ENCODE assay signal across 8 mouse cellular contexts in genomic region chr1:178188386-178188785, GRCm38 (mm10). TPM values are rescaled to one million over a fixed set of nuclear protein-coding genes. Genes with fewer than 3 reads are reported as not detected.
DNase-seq lines count a peak whose midpoint lies in the region; ATAC-seq lines count a peak whose summit lies in the region.

No protein-coding gene starts in this region.

- no peak for ATAC-seq in heart, embryonic 15.5 days (replicated peaks; ENCODE audit: insufficient number of reproducible peaks, insufficient read depth, low FRiP score, low read depth)
- ATAC-seq in heart, embryonic 16.5 days (replicated peaks; ENCODE audit: extremely low read depth, insufficient read depth, low FRiP score), result no peak
- no peak for ATAC-seq in limb, embryonic 12.5 days (ENCODE audit: insufficient number of reproducible peaks, insufficient read depth, low FRiP score, low TSS enrichment, low read depth)
- ATAC-seq in midbrain, embryonic 15.5 days (replicated peaks), result no peak

- DNase-seq in heart, postnatal 36 days, result no peak
- peak; percentile 14 for DNase-seq in c-Kit-positive CD71-positive TER-119-positive erythroid progenitor cells, embryonic 14.5 days (ENCODE audit: low spot score)
- no peak for DNase-seq in urinary bladder, postnatal 10 days (ENCODE audit: low spot score)
- DNase-seq in left cerebral cortex, adult 18-20 months (ENCODE audit: low spot score in 2 of 2), result no peak

- no peaks in the 10 kb centered on the region for H3K27me3 ChIP-seq in heart, embryonic 15.5 days
- no peaks in the 10 kb centered on the region for H3K27me3 ChIP-seq in heart, embryonic 16.5 days (ENCODE audit: control insufficient read depth, insufficient read depth, low read length)
- H3K27me3 ChIP-seq in limb, embryonic 12.5 days, result no peaks in the 10 kb centered on the region
- H3K27me3 ChIP-seq in midbrain, embryonic 15.5 days (replicated peaks), result no peaks in the 10 kb centered on the region

- peak overlapping the region; percentile 20; the same call in 1 of the 2 replicates for H3K27ac ChIP-seq in heart, embryonic 15.5 days
- H3K27ac ChIP-seq in heart, embryonic 16.5 days (ENCODE audit: low read length), result no peak overlapping the region
- H3K27ac ChIP-seq in limb, embryonic 12.5 days, result no peak overlapping the region
- no peak overlapping the region for H3K27ac ChIP-seq in midbrain, embryonic 15.5 days

- no peaks in the 10 kb centered on the region for H3K9me3 ChIP-seq in heart, embryonic 15.5 days (replicated peaks)
- H3K9me3 ChIP-seq in heart, embryonic 16.5 days (replicated peaks; ENCODE audit: control insufficient read depth, low read length), result no peaks in the 10 kb centered on the region
- no peaks in the 10 kb centered on the region for H3K9me3 ChIP-seq in limb, embryonic 12.5 days
- H3K9me3 ChIP-seq in midbrain, embryonic 15.5 days, result no peaks in the 10 kb centered on the region

- H3K9ac ChIP-seq in heart, embryonic 15.5 days, result peak overlapping the region; percentile 53
- H3K9ac ChIP-seq in heart, embryonic 16.5 days (ENCODE audit: low read length), result peak overlapping the region; percentile 57
- H3K9ac ChIP-seq in limb, embryonic 12.5 days (replicated peaks), result no peak overlapping the region
- H3K9ac ChIP-seq in midbrain, embryonic 15.5 days, result peak overlapping the region; percentile 28

- intact Hi-C loops in heart, postnatal 36 days (cut with DNase I), result loop anchor here (10.0 kb wide), 1 partner anchor 204 kb away; the partner anchor contains the start of gene Catspere2

- H3K4me2 ChIP-seq in heart, embryonic 15.5 days, result peak overlapping the region; percentile 76
- peak overlapping the region; percentile 72 for H3K4me2 ChIP-seq in heart, embryonic 16.5 days (ENCODE audit: low read depth, low read length)
- peak overlapping the region; percentile 53 for H3K4me2 ChIP-seq in limb, embryonic 12.5 days
- peak overlapping the region; percentile 69 for H3K4me2 ChIP-seq in midbrain, embryonic 15.5 days

- peaks cover 10% of the 10 kb centered on the region for H3K4me1 ChIP-seq in heart, embryonic 15.5 days (replicated peaks)
- H3K4me1 ChIP-seq in heart, embryonic 16.5 days (ENCODE audit: control insufficient read depth, insufficient read depth, low read length), result peaks cover 7% of the 10 kb centered on the region
- no peaks in the 10 kb centered on the region for H3K4me1 ChIP-seq in limb, embryonic 12.5 days (replicated peaks)
- peaks cover 10% of the 10 kb centered on the region for H3K4me1 ChIP-seq in midbrain, embryonic 15.5 days

- 9% methylated on average over 13 of the region's 13 CpGs for WGBS in heart, embryonic 15.5 days
- WGBS in heart, embryonic 16.5 days, result 6% methylated on average over 13 of the region's 13 CpGs
- WGBS in limb, embryonic 12.5 days, result 7% methylated on average over 13 of the region's 13 CpGs
- 9% methylated on average over 13 of the region's 13 CpGs for WGBS in midbrain, embryonic 15.5 days

- H3K36me3 ChIP-seq in heart, embryonic 15.5 days, result no peaks in the 10 kb centered on the region
- no peaks in the 10 kb centered on the region for H3K36me3 ChIP-seq in heart, embryonic 16.5 days (ENCODE audit: control insufficient read depth, insufficient read depth)
- no peaks in the 10 kb centered on the region for H3K36me3 ChIP-seq in limb, embryonic 12.5 days
- H3K36me3 ChIP-seq in midbrain, embryonic 15.5 days (replicated peaks), result no peaks in the 10 kb centered on the region

- peak overlapping the region; percentile 54 for H3K4me3 ChIP-seq in heart, embryonic 15.5 days
- peak overlapping the region; percentile 52 for H3K4me3 ChIP-seq in heart, embryonic 16.5 days (ENCODE audit: low read length)
- peak overlapping the region; percentile 34 for H3K4me3 ChIP-seq in limb, embryonic 12.5 days (replicated peaks)
- H3K4me3 ChIP-seq in midbrain, embryonic 15.5 days, result peak overlapping the region; percentile 39

RNA-seq across cellular contexts. Expression of gene Desi2, which starts 1.2 kb away (rescaled TPM):
- 21.2 and 27.6 TPM in 2 replicates for polyA plus RNA-seq in heart, embryonic 15.5 days (2015; fragmentation: Nextera tagmentation; extraction: Ambion mirVana)
- total RNA-seq in heart, postnatal 36 days (2021), result 10 to 100 TPM; 16.0 to 17.0 TPM
- polyA plus RNA-seq in heart, embryonic 16.5 days (2015; fragmentation: Nextera tagmentation; extraction: Ambion mirVana), result 20.6 and 21.2 TPM in 2 replicates
- polyA plus RNA-seq in limb, embryonic 12.5 days (2016; fragmentation: Nextera tagmentation; extraction: Ambion mirVana), result 19.0 and 22.1 TPM in 2 replicates
- 20.1 and 21.5 TPM in 2 replicates for polyA plus RNA-seq in midbrain, embryonic 15.5 days (2015; fragmentation: Nextera tagmentation; extraction: Ambion mirVana)
- 10 to 100 TPM; 16.4 to 18.3 TPM for total RNA-seq in left cerebral cortex, adult 18-20 months (2021)
